Mouse (Mus musculus) urinary bladder, postnatal 4 days (tissue): ENCODE results near the gene Rnf222.
"Not testable (repeated sequence)": the region's sequence is repeated elsewhere in the genome, so short reads cannot be mapped to it uniquely, and the experiment has no call there.

Experiments
- DNase-seq, 2 experiments: peaks; one replicate each; pipeline ENCODE4 v3.0.0; 2021 to 2022; ENCODE audit warnings: low spot score in 2 of 2

Gene Rnf222

DNA sequence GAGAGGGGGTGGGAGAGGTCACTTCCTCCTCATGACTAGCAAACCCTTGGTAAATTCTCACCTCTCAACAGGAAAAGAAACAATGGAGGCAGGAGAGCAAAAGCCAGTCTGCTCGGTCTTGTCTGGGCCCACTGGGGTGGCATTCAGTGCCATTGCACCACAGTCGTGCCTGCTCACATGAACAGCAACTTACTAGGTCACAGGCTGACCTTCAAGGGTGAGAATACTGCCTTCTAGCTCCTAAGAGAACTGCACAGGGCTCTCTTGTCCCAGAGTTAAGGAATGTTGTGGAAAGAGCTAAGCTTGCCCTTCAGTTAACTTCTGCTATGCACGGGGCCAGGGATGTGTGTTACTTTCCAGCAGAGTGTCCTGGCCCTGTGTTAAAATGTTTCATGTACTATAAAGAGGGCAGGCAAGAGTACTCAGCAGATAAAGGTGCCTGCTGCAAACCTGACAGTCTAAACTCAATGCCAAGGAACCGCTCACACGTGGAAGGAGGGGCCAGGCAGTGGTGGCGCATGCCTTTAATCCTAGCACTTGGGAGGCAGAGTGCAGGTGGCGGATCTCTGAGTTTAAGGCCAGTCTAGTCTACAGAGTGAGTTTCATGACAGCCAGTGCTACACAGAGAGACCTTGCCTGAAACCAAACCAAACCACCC lies 20.6 kb downstream of the Rnf222 start:
- DNase-seq, result no peak

DNA sequence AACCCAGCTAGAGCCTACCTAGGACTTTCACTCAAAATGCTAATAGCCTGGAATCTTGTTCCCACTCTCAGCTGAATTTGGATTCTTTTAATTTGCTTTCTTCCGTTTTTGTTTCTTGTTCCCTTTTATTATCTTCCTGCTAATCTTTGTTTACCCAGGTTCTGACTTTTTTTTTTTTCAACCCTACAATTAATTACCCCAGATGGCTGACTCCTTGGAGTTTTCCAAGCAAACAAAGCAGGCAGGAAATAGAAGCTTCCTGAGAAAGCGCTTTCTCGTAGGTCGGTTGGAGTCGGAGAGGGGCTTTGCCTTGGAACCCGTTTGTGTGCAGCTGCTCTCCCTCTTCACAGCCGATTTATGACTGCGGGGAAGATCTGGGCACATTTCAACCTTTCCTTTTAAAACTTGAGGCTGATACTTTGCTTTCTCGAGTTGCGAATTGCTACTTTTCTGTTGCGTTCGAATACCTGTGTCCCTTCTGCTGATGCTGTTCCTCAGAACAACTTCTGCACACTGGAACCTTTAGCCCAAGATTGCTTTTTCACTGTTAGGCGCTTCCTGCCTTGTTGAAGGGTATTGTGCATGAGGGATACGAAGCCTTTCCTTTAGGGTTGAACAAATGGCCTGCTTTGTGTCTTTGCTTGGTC lies 23.3 kb downstream of the Rnf222 start:
- no peak for DNase-seq

- no peak for DNase-seq
Observed at GRCm38 (mm10) chr11:68914566-68914965, 26.2 kb downstream of the Rnf222 start.

GRCm38 (mm10) chr11:68923191-68923590 lies 34.8 kb downstream of the Rnf222 start:
- DNase-seq, result no peak

DNA sequence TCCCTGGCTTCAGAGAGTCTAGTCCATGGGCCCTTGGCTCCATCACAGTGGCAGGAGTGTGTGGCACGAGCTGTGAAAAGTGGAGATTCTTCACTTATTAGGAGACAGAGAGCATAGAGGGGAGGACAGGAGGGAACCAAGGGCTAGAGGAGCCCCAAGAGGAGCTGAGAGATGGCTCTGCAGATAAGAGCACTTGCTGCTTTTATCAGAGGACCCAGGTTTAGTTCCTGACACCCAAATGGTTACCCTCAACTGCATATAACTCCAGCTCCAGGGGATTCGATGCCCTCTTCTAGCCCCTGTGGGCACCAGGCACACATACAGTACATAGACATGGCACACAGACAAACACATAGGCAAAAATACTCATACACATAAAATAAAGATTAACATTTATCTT lies 36.4 kb downstream of the Rnf222 start:
- DNase-seq, result no peak

GRCm38 (mm10) chr11:68926981-68927380 lies 38.6 kb downstream of the Rnf222 start, which contains the start of gene Odf4:
Odf4 (minus strand) TSS chr11:68927081.
- no peak for DNase-seq

DNA sequence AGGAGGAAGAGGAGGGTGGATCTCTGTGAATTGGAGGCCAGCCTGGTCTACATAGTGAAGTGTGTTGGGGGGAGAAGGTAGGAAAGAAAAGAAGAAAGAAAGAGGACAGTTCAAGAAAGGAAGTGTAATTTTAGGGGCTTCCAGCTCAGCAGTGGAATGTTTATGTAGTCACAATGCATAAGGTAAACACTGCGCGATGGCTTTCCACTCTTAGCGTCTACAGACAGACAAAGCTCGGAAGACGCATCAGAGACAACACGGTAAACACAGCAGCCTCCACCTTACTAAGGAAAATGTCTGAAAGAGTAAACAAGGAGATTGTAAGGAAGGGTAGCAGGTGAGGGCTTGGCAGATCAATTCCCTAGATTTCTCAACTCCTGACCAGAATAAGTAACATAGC lies 41.6 kb downstream of the Rnf222 start:
- DNase-seq, result no peak

- no peak for DNase-seq
Observed at GRCm38 (mm10) chr11:68933885-68934507, 45.6 kb downstream of the Rnf222 start.

DNA sequence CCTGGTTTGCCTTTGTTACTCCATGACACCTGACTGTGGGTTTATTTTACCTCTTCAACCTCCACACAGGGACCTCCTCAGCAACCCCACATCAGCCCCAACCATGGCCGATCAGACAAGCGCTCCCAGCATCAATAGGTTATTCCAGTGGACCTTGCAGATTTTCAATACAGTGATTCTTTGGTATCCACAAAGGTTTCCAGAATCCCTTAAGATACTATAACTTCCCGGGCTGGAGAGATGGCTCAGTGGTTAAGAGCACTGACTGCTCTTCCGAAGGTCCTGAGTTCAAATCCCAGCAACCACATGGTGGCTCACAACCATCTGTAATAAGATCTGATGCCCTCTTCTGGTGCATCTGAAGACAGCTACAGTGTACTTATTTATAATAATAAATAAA lies 48.6 kb downstream of the Rnf222 start:
- not testable (repeated sequence) for DNase-seq

GRCm38 (mm10) chr11:68939451-68940304 lies 51.3 kb downstream of the Rnf222 start:
- DNase-seq, result peak; percentile 83 to 84

- DNase-seq, result no peak
Observed at GRCm38 (mm10) chr11:68940516-68940915, 52.2 kb downstream of the Rnf222 start.

GRCm38 (mm10) chr11:68942731-68943130 lies 54.4 kb downstream of the Rnf222 start:
- no peak for DNase-seq

DNA sequence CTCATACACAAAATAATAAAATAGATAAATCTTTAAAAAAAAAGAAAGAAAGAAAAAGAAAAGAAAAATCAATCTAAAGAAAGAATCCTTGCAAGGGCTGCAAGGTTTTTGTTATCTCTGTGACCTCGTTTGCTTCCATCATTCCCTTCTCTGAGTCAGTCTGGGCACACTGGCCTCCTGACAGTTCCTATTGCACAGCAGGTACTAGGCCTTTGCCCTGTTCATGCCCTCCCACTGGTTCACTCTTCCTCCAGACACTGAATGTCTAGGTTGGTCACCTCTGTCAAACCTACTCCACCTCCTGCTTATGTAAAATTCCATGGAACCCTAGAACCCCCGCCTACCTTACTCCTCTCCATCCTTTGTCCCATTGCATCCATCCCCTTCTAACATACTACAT lies 56.9 kb downstream of the Rnf222 start:
- no peak for DNase-seq
